Mouse (Mus musculus): ENCODE measurements at regions not wholly inside any gene's neighbourhood (a gene's known extent, or its start where the extent isn't known, plus 50 kb on each side); places are given as distances from the start of the nearest gene placed in this dataset.

GRCm38 (mm10) chr13:85570886-85571527, 282.1 kb upstream of the Rasa1 start:
- no peak overlapping the region for H3K27ac ChIP-seq
- no peaks in the 10 kb centered on the region for H3K27me3 ChIP-seq
- WGBS: 71% methylated on average over 2 of the region's 2 CpGs
- H3K4me1 ChIP-seq (replicated peaks): no peaks in the 10 kb centered on the region
- no peak for ATAC-seq (replicated peaks; ENCODE audit: insufficient number of reproducible peaks, insufficient read depth, low FRiP score, low read depth)
- H3K9me3 ChIP-seq (replicated peaks): no peaks in the 10 kb centered on the region
- H3K4me3 ChIP-seq: no peak overlapping the region
- no peak overlapping the region for H3K9ac ChIP-seq
- H3K36me3 ChIP-seq: no peaks in the 10 kb centered on the region
- no peak overlapping the region for H3K4me2 ChIP-seq

- Histone ChIP-seq H3K27ac (no peak overlapping the region), H3K4me3 (no peak overlapping the region), H3K36me3 (no peaks in the 10 kb centered on the region), H3K9me3 (replicated peaks) (no peaks in the 10 kb centered on the region), H3K9ac (no peak overlapping the region), H3K4me1 (replicated peaks) (no peaks in the 10 kb centered on the region), H3K4me2 (no peak overlapping the region), H3K27me3 (no peaks in the 10 kb centered on the region)
- no peak for ATAC-seq (replicated peaks; ENCODE audit: insufficient number of reproducible peaks, insufficient read depth, low FRiP score, low read depth)
- 70% methylated on average over 2 of the region's 2 CpGs for WGBS
Observed at GRCm38 (mm10) chr13:85557821-85558220, 268.9 kb upstream of the Rasa1 start.

DNA sequence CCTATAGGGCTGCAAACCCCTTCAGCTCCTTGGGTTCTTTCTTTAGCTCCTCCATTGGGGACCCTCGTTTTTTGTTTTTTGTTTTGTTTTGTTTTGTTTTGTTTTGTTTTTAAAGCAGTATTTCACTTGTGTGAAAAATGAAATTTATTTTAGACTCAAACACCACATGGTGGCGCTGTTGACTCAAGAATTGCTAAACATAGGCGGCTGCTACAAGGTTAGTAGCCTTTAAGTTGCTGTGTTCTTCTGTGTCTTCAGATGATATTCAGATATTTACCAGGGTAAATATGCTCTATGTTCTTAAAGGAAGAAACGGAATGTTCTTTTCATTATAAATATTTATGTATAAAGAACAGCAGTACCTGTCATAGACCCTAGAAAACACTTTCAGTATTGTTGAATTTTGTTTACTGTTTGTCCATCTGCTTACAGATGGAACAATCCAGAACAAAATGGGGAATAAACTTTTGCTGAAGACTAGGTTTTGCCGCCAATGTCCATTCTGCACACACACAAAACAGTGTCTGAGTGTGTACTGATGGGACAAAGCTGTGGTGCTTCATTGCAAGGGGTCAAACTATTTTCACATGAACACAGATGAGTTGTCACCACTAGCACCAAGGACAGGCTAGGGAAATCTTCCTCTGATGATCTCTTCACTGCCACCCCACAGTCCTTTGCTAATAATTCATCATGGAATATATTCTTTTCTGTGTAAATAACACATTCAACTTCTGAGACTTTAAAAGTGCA, 267.3 kb upstream of the Rasa1 start:
- Histone ChIP-seq H3K9me3 (replicated peaks) (no peaks in the 10 kb centered on the region), H3K4me1 (replicated peaks) (no peaks in the 10 kb centered on the region), H3K4me3 (no peak overlapping the region), H3K9ac (no peak overlapping the region), H3K4me2 (no peak overlapping the region), H3K36me3 (no peaks in the 10 kb centered on the region), H3K27me3 (no peaks in the 10 kb centered on the region), H3K27ac (no peak overlapping the region)
- WGBS: 9% methylated on average over 5 of the region's 5 CpGs
- no peak for ATAC-seq (replicated peaks; ENCODE audit: insufficient number of reproducible peaks, insufficient read depth, low FRiP score, low read depth)

- no peak overlapping the region for H3K27ac ChIP-seq
- H3K4me3 ChIP-seq: no peak overlapping the region
- H3K36me3 ChIP-seq: no peaks in the 10 kb centered on the region
- H3K9me3 ChIP-seq (replicated peaks): no peaks in the 10 kb centered on the region
- no peaks in the 10 kb centered on the region for H3K4me1 ChIP-seq (replicated peaks)
- no peak overlapping the region for H3K9ac ChIP-seq
- no peaks in the 10 kb centered on the region for H3K27me3 ChIP-seq
- no peak overlapping the region for H3K4me2 ChIP-seq
- WGBS: 74% methylated on average over 3 of the region's 3 CpGs
- no peak for ATAC-seq (replicated peaks; ENCODE audit: insufficient number of reproducible peaks, insufficient read depth, low FRiP score, low read depth)
Observed at GRCm38 (mm10) chr13:85553072-85553471, 264.1 kb upstream of the Rasa1 start.

GRCm38 (mm10) chr13:85509671-85510070, 220.7 kb upstream of the Rasa1 start:
- H3K36me3 ChIP-seq: no peaks in the 10 kb centered on the region
- no peaks in the 10 kb centered on the region for H3K9me3 ChIP-seq (replicated peaks)
- 61% methylated on average over 1 of the region's 1 CpGs for WGBS
- no peak overlapping the region for H3K4me3 ChIP-seq
- no peak overlapping the region for H3K27ac ChIP-seq
- H3K4me1 ChIP-seq (replicated peaks): no peaks in the 10 kb centered on the region
- H3K27me3 ChIP-seq: no peaks in the 10 kb centered on the region
- ATAC-seq (replicated peaks; ENCODE audit: insufficient number of reproducible peaks, insufficient read depth, low FRiP score, low read depth): no peak
- H3K4me2 ChIP-seq: no peak overlapping the region
- H3K9ac ChIP-seq: no peak overlapping the region

GRCm38 (mm10) chr13:85508552-85508951, 219.6 kb upstream of the Rasa1 start:
- no peaks in the 10 kb centered on the region for H3K27me3 ChIP-seq
- H3K36me3 ChIP-seq: no peaks in the 10 kb centered on the region
- H3K4me3 ChIP-seq: no peak overlapping the region
- WGBS: 93% methylated on average over 1 of the region's 1 CpGs
- no peak overlapping the region for H3K27ac ChIP-seq
- H3K4me1 ChIP-seq (replicated peaks): no peaks in the 10 kb centered on the region
- H3K9me3 ChIP-seq (replicated peaks): no peaks in the 10 kb centered on the region
- H3K4me2 ChIP-seq: no peak overlapping the region
- no peak overlapping the region for H3K9ac ChIP-seq
- ATAC-seq (replicated peaks; ENCODE audit: insufficient number of reproducible peaks, insufficient read depth, low FRiP score, low read depth): no peak

DNA sequence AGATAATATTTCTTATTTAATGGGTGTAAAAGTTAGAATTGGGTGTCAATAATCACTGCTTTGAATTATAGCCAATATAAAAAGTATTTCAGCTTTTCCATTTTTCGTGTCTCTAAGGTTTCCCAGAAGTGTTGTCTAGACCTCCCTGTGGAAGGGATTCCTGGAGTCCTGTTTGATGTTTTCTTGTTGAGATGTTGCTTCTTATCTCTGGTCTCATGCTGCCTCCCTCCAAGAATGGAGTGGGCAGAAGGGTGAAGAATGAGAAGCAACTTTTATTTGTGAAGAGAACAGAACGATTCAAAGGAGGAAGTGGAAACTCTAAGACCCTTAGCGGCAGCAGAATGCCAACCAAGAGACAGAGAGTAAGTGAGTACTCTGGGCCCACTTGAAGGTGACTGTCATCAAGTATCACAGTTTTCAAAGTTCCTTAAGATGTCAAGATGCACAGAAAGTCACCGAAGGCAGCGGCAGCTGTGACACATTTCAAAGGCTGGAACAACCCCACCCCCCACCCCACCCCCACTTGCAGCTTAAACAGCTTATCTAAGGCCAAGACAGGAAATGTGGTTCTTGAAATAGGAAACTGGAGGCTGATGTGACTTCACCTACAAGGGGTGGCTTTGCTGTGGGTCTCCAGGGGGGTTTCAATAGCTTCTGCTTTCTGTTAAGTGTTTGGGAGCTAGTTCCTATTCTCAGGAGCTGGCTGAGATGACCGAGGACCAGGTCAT, 218.6 kb upstream of the Rasa1 start:
- ATAC-seq (replicated peaks; ENCODE audit: insufficient number of reproducible peaks, insufficient read depth, low FRiP score, low read depth): no peak
- WGBS: 23% methylated on average over 6 of the region's 6 CpGs
- no peaks in the 10 kb centered on the region for H3K27me3 ChIP-seq
- no peak overlapping the region for H3K9ac ChIP-seq
- no peaks in the 10 kb centered on the region for H3K36me3 ChIP-seq
- no peaks in the 10 kb centered on the region for H3K9me3 ChIP-seq (replicated peaks)
- H3K4me3 ChIP-seq: no peak overlapping the region
- peak overlapping the region; percentile 42; the same call in 1 of the 2 replicates for H3K27ac ChIP-seq
- H3K4me2 ChIP-seq: no peak overlapping the region
- H3K4me1 ChIP-seq (replicated peaks): no peaks in the 10 kb centered on the region

DNA sequence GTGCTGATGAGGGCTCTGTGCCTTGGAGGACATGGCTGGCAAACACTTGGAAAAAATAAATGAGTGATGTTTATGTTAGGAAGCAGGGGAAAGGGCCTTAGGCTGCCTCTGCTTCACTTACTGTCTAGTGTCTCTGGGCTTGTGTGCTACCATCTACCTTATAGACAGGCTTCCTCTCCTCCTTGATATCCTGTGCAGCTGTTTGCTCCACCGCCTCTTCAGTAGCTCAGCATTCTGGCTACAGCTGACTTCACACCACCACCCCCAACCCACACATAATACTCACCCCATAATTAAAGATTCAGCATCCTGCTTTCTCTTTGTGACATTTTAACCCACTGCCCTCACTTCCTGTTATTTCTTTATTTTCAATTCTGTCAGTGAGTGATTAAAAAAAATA, 217.9 kb upstream of the Rasa1 start:
- WGBS: 71% methylated on average over 1 of the region's 1 CpGs
- no peak overlapping the region for H3K27ac ChIP-seq

DNA sequence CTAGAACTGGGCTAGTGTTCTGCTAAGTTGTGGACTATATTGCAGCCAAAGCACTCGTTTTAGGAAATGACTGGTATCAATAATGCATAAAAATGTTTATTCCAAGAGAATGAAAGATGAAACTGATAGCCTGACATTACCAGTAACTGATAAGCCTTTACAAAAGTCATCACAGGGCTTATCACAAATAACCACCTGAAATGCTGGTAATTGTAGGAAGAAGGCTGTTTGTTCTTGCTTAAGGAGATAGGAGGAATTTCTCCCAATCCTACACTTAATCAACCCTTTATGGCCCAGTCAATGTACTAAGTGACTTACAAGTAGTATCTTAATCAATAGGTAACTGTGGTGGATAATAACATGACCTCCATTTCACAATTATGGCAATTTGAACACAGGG, 217.1 kb upstream of the Rasa1 start:
- H3K4me2 ChIP-seq: no peak overlapping the region
- ATAC-seq (replicated peaks; ENCODE audit: insufficient number of reproducible peaks, insufficient read depth, low FRiP score, low read depth): no peak
- H3K9me3 ChIP-seq (replicated peaks): no peaks in the 10 kb centered on the region
- no peak overlapping the region for H3K9ac ChIP-seq
- H3K36me3 ChIP-seq: no peaks in the 10 kb centered on the region
- H3K27me3 ChIP-seq: no peaks in the 10 kb centered on the region
- no peaks in the 10 kb centered on the region for H3K4me1 ChIP-seq (replicated peaks)
- H3K27ac ChIP-seq: no peak overlapping the region
- H3K4me3 ChIP-seq: no peak overlapping the region
- WGBS: 52% methylated on average over 1 of the region's 1 CpGs

More for the DNA sequence above, 217.9 kb upstream of the Rasa1 start:
- Histone ChIP-seq H3K4me1 (replicated peaks) (no peaks in the 10 kb centered on the region), H3K4me2 (no peak overlapping the region), H3K4me3 (no peak overlapping the region), H3K36me3 (no peaks in the 10 kb centered on the region), H3K9me3 (replicated peaks) (no peaks in the 10 kb centered on the region), H3K9ac (no peak overlapping the region), H3K27me3 (no peaks in the 10 kb centered on the region)
- no peak for ATAC-seq (replicated peaks; ENCODE audit: insufficient number of reproducible peaks, insufficient read depth, low FRiP score, low read depth)

GRCm38 (mm10) chr13:85505046-85505445, 216.1 kb upstream of the Rasa1 start:
- Histone ChIP-seq H3K36me3 (no peaks in the 10 kb centered on the region), H3K4me3 (no peak overlapping the region), H3K27ac (no peak overlapping the region), H3K9me3 (replicated peaks) (no peaks in the 10 kb centered on the region), H3K27me3 (no peaks in the 10 kb centered on the region), H3K9ac (no peak overlapping the region), H3K4me1 (replicated peaks) (no peaks in the 10 kb centered on the region), H3K4me2 (no peak overlapping the region)
- no peak for ATAC-seq (replicated peaks; ENCODE audit: insufficient number of reproducible peaks, insufficient read depth, low FRiP score, low read depth)
- WGBS: 42% methylated on average over 4 of the region's 4 CpGs

- Histone ChIP-seq H3K4me3 (no peak overlapping the region), H3K36me3 (no peaks in the 10 kb centered on the region), H3K27me3 (no peaks in the 10 kb centered on the region), H3K4me2 (no peak overlapping the region), H3K4me1 (replicated peaks) (no peaks in the 10 kb centered on the region), H3K9ac (no peak overlapping the region), H3K27ac (no peak overlapping the region), H3K9me3 (replicated peaks) (no peaks in the 10 kb centered on the region)
- ATAC-seq (replicated peaks; ENCODE audit: insufficient number of reproducible peaks, insufficient read depth, low FRiP score, low read depth): no peak
- 61% methylated on average over 4 of the region's 4 CpGs for WGBS
Observed at GRCm38 (mm10) chr13:85504001-85504400, 215.1 kb upstream of the Rasa1 start.

Measured in heart, embryonic 15.5 days (tissue).